Mouse (Mus musculus) brain, embryonic 14.5 days (tissue): Measurements from ENCODE around the gene Mier2. TPM values are rescaled to one million over a fixed set of nuclear protein-coding genes. Genes with fewer than 3 reads are reported as not detected.

Source experiments
- DNase-seq: peaks from one replicate; pipeline ENCODE4 v3.0.0-alpha.2; 2011; ENCODE audit warnings: low read depth
- CTCF ChIP-seq: fragments of 200-500 bp; IDR thresholded peaks from 2 replicates; pipeline ENCODE4 v1.5.1; 2012; ENCODE audit warnings: inconsistent platforms, mild to moderate bottlenecking, moderate library complexity, borderline replicate concordance; ENCODE audit not compliant: insufficient read depth, insufficient read length; ENCODE audit errors: extremely low read depth
- POLR2A ChIP-seq: fragments of 200-500 bp; IDR thresholded peaks from 2 replicates; pipeline ENCODE4 v1.6.1; 2012; ENCODE audit warnings: mild to moderate bottlenecking, inconsistent platforms, borderline replicate concordance; ENCODE audit not compliant: poor library complexity, insufficient read depth, insufficient read length, severe bottlenecking; ENCODE audit errors: extremely low read depth
- polyA plus RNA-seq: library from polyadenylated mRNA; depleted of rRNA; stranded (reverse); fragments of >200 nt; gene quantifications from 2 replicates; pipeline ENCODE4 v1.2.3, GENCODE M21; 2012; rRNA removed

Gene Mier2
- 128 and 178 TPM in 2 replicates for polyA plus RNA-seq

GRCm38 (mm10) chr10:79554330-79555237 is at the start of gene Mier2:
TSS of gene Mier2 (minus strand) at chr10:79555199.
- DNase-seq: peak; percentile 86
- peak; percentile 74 for TF ChIP-seq POLR2A
- TF ChIP-seq CTCF: no peak

DNA sequence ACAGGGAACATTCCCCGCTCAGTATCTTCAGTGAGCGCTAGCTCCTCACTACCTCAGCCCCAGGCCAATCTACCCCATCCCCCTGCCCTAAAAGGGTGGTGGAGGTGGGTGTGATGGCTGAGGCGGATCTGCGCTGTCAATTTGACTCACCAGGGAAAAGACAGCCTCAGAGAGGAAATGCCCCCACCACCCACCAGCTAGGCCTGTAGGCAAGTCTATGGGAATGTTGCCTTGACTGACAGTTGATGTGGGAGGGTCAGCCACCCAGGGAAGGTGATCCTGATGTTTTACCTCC is 42.9 kb upstream of the Mier2 start:
- no peak for TF ChIP-seq POLR2A
- no peak for TF ChIP-seq CTCF
- DNase-seq: no peak

DNA sequence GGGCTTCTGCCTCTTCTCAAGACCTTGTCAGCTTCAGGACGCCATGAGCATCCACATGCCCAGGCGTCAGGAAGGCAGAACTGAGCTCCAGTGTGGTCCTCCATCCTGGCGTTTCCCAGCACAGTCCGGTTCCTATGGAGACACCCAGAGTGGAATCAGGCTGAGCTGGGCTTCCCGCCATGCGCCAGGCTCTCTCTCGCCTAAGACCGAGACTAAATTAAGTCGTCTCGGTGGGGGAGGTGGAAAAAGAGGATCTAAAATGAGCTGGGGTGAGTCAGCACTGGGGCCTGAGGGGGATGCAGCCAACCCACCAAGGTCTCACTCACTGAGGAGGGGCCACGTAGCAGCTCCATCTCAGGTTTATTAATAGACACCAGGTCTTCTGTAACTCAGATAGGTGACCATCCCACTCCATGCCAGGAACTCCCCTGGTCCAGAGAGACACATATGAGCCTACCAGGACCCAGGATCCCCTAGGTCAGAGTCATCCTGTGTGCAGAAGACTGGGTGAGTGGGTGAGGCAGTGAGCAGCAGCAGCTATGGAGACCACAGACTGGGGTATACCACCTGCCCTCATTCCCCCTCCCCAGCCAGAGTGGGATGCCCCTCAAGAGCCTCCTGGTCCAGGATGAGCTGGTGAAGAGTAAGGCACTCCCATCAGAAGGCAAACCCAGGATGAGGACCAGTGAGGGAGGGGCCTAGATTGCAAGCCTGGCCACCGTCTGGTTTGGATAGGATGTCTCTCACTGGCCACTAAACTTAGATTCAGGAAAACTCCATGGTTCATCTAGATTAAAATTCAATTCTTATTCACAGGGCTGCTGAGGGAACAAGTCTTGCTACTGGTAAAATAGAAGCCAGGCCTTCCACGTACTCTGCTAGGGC is 42.3 kb upstream of the Mier2 start:
- TF ChIP-seq CTCF (no peak), POLR2A (no peak)
- peak; percentile 23 for DNase-seq

DNA sequence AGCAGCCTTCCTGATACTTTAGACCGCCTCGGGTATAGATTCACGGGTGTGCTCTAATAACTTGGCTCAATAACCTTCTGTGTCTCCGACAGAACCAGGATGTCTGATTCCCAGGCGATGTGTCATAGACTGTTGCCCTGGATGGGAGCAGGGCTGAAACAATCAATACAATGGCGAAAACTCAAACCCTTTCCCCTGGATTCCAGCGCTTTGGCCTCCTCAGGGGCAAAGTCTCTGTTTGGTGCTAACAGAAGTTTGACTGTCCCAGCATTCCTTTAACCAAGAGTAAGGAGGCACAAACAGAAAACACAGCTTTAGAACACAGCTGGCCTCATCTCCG is 40.6 kb upstream of the Mier2 start:
- no peak for DNase-seq
- no peak for TF ChIP-seq POLR2A
- no peak for TF ChIP-seq CTCF

GRCm38 (mm10) chr10:79594872-79595589 is 40.0 kb upstream of the Mier2 start:
- TF ChIP-seq POLR2A: no peak
- TF ChIP-seq CTCF: peak; percentile 95
- peak; percentile 87 for DNase-seq

DNA sequence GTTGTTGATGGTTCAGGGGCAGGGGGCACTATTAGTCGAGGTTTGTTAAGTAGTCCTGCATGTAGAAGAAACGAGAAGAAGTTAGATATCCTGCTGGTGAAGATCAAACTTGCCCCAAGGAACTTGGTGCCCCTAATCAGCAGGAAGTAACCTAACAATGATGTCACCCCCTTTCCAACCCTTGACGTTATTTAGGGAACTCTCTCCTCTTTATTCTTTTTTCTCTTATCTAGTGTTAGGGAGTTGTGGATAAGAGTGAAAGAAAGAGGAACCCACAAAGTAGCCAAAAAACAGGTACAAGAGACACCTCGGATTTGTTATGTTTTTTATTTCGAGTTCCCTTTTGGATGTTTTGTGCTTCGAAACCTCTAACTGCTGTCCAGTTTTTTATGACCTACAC is 39.1 kb upstream of the Mier2 start:
- DNase-seq: no peak
- TF ChIP-seq POLR2A (no peak), CTCF (no peak)

DNA sequence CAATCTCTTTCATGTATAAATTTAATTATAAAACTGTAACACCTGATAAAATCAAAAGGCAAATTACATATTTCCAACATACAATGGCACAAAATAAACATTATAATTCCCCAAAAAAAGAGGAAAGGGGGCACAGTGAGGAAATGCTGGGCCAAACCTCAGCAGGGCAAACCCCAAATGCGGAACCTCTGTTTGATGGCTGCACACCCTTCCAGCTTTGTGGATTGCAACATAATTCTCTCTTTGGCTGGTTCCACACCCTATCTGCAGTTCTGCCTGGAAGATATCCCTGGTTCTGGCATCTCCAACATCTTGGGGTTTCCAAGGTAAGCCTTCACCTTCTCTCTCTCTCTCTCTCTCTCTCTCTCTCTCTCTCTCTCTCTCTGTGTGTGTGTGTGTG is 35.7 kb upstream of the Mier2 start:
- DNase-seq: no peak
- TF ChIP-seq CTCF (no peak), POLR2A (no peak)

- DNase-seq: no peak
- no peak for TF ChIP-seq CTCF
- TF ChIP-seq POLR2A: no peak
These were observed 32.7 kb upstream of the Mier2 start for GRCm38 (mm10) chr10:79587752-79588126.

- no peak for TF ChIP-seq POLR2A
- no peak for TF ChIP-seq CTCF
These were observed 32.2 kb upstream of the Mier2 start, which contains the start of gene Theg for GRCm38 (mm10) chr10:79587061-79587751. TSS of gene Theg (minus strand) at chr10:79587331.

GRCm38 (mm10) chr10:79586243-79586642 is 31.2 kb upstream of the Mier2 start:
- TF ChIP-seq CTCF: no peak
- no peak for TF ChIP-seq POLR2A
- no peak for DNase-seq

More at GRCm38 (mm10) chr10:79587061-79587751, 32.2 kb upstream of the Mier2 start, which contains the start of gene Theg:
- DNase-seq: no peak

DNA sequence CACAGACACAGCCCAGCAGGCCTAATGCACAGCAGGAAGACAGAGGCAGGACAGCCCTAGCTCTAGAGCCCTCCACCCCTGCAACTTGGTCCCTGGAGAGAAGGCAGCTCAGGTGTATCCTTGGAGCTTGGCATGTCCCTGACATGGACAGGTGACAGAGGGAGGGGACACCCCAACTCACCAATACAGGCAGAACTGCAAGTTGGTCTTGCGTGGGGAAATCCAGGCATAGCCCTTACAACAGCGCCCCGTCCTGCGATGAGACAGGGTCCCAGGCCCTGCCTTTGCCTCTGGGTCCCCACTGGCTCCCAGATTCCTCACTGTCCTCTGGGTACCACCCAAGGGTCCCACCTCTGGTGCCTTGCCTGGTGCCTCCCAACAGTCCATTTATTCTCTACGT is 30.7 kb upstream of the Mier2 start:
- no peak for DNase-seq
- TF ChIP-seq POLR2A (no peak), CTCF (no peak)

DNA sequence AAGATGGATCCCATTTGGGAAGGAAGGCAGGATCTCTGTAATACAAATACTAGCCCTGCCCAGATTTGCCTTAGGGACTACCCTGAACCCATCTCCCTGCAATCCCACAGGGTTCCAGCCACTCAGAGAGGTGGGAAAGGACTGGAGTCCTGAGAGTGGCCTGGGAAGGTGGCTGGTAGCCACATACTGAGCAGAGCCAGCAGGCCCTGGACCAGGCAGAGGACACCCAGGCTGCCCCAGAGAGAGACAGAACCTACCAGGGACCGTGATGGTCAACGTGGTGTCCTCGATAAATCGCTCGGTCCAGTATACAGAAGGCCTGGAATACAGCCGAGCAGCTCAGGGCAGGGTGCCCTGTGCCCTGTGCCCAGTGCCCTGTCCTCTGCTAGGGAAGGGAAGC is 30.1 kb upstream of the Mier2 start:
- no peak for TF ChIP-seq CTCF
- no peak for TF ChIP-seq POLR2A
- no peak for DNase-seq
